Mouse (Mus musculus): ENCODE results near the gene Slc35f6. TPM values are rescaled to one million over a fixed set of nuclear protein-coding genes. Genes with fewer than 3 reads are reported as not detected.

Gene Slc35f6
- polyA plus RNA-seq, 1 experiment from 2014 or later, result 24.4 TPM

- H3K27ac ChIP-seq (replicated peaks), result no peak overlapping the region
- 87% methylated on average over 8 of the region's 8 CpGs for WGBS
- peaks cover 20% of the 10 kb centered on the region for H3K4me1 ChIP-seq
Measured at GRCm38 (mm10) chr5:30613242-30613641, 34.5 kb upstream of the Slc35f6 start.

GRCm38 (mm10) chr5:30614221-30614620, 33.5 kb upstream of the Slc35f6 start:
- H3K4me1 ChIP-seq, result peaks cover 20% of the 10 kb centered on the region
- H3K4me3 ChIP-seq, result no peak overlapping the region
- 0 out of 2 replicates have a peak overlapping the region, but pooled peaks have one; percentile 30 for H3K27ac ChIP-seq (replicated peaks)
- H3K36me3 ChIP-seq (replicated peaks), result no peaks in the 10 kb centered on the region
- 23% methylated on average over 1 of the region's 1 CpGs for WGBS
- no peak for DNase-seq (ENCODE audit: low spot score)
- peaks cover 23% of the 10 kb centered on the region for H3K27me3 ChIP-seq (replicated peaks; ENCODE audit: low read depth, poor library complexity, severe bottlenecking)
- no peaks in the 10 kb centered on the region for H3K9me3 ChIP-seq

More at GRCm38 (mm10) chr5:30613242-30613641, 34.5 kb upstream of the Slc35f6 start:
- peaks cover 20% of the 10 kb centered on the region for H3K27me3 ChIP-seq (replicated peaks; ENCODE audit: low read depth, poor library complexity, severe bottlenecking)
- no peak for DNase-seq (ENCODE audit: low spot score)
- H3K4me3 ChIP-seq, result no peak overlapping the region
- no peaks in the 10 kb centered on the region for H3K9me3 ChIP-seq
- no peaks in the 10 kb centered on the region for H3K36me3 ChIP-seq (replicated peaks)

GRCm38 (mm10) chr5:30615416-30615815, 32.3 kb upstream of the Slc35f6 start:
- 41% methylated on average over 6 of the region's 6 CpGs for WGBS
- H3K36me3 ChIP-seq (replicated peaks), result no peaks in the 10 kb centered on the region

GRCm38 (mm10) chr5:30615819-30616218, 31.9 kb upstream of the Slc35f6 start:
- no peaks in the 10 kb centered on the region for H3K9me3 ChIP-seq
- no peak overlapping the region for H3K4me3 ChIP-seq
- peaks cover 20% of the 10 kb centered on the region for H3K4me1 ChIP-seq
- 86% methylated on average over 4 of the region's 4 CpGs for WGBS
- peaks cover 31% of the 10 kb centered on the region for H3K27me3 ChIP-seq (replicated peaks; ENCODE audit: low read depth, poor library complexity, severe bottlenecking)
- no peak overlapping the region for H3K27ac ChIP-seq (replicated peaks)
- no peak for DNase-seq (ENCODE audit: low spot score)
- H3K36me3 ChIP-seq (replicated peaks), result no peaks in the 10 kb centered on the region

More at GRCm38 (mm10) chr5:30615416-30615815, 32.3 kb upstream of the Slc35f6 start:
- DNase-seq (ENCODE audit: low spot score), result no peak
- Histone ChIP-seq H3K27me3 (replicated peaks; ENCODE audit: low read depth, poor library complexity, severe bottlenecking) (peaks cover 27% of the 10 kb centered on the region), H3K4me3 (no peak overlapping the region), H3K27ac (replicated peaks) (no peak overlapping the region), H3K9me3 (no peaks in the 10 kb centered on the region), H3K4me1 (peaks cover 20% of the 10 kb centered on the region)

GRCm38 (mm10) chr5:30616644-30617043, 31.1 kb upstream of the Slc35f6 start:
- Histone ChIP-seq H3K27me3 (replicated peaks; ENCODE audit: low read depth, poor library complexity, severe bottlenecking) (peaks cover 40% of the 10 kb centered on the region), H3K27ac (replicated peaks) (no peak overlapping the region), H3K4me3 (no peak overlapping the region), H3K9me3 (no peaks in the 10 kb centered on the region), H3K36me3 (replicated peaks) (no peaks in the 10 kb centered on the region), H3K4me1 (peaks cover 20% of the 10 kb centered on the region)
- 44% methylated on average over 3 of the region's 3 CpGs for WGBS
- DNase-seq (ENCODE audit: low spot score), result no peak

GRCm38 (mm10) chr5:30617357-30617756, 30.4 kb upstream of the Slc35f6 start:
- H3K36me3 ChIP-seq (replicated peaks), result no peaks in the 10 kb centered on the region
- H3K4me3 ChIP-seq, result no peak overlapping the region
- H3K9me3 ChIP-seq, result no peaks in the 10 kb centered on the region
- no peak for DNase-seq (ENCODE audit: low spot score)
- H3K27ac ChIP-seq (replicated peaks), result no peak overlapping the region
- WGBS, result 31% methylated on average over 3 of the region's 3 CpGs
- peaks cover 47% of the 10 kb centered on the region for H3K27me3 ChIP-seq (replicated peaks; ENCODE audit: low read depth, poor library complexity, severe bottlenecking)
- H3K4me1 ChIP-seq, result peaks cover 27% of the 10 kb centered on the region

- H3K27me3 ChIP-seq (replicated peaks; ENCODE audit: low read depth, poor library complexity, severe bottlenecking), result peaks cover 52% of the 10 kb centered on the region
- H3K36me3 ChIP-seq (replicated peaks), result no peaks in the 10 kb centered on the region
- 35% methylated on average over 11 of the region's 11 CpGs for WGBS
Measured at GRCm38 (mm10) chr5:30617851-30618250, 29.9 kb upstream of the Slc35f6 start.

GRCm38 (mm10) chr5:30618376-30619003, 29.2 kb upstream of the Slc35f6 start:
- H3K4me1 ChIP-seq, result peaks cover 36% of the 10 kb centered on the region
- no peak overlapping the region for H3K4me3 ChIP-seq
- no peaks in the 10 kb centered on the region for H3K36me3 ChIP-seq (replicated peaks)
- H3K27me3 ChIP-seq (replicated peaks; ENCODE audit: low read depth, poor library complexity, severe bottlenecking), result peaks cover 58% of the 10 kb centered on the region
- no peak overlapping the region for H3K27ac ChIP-seq (replicated peaks)
- H3K9me3 ChIP-seq, result no peaks in the 10 kb centered on the region
- 83% methylated on average over 8 of the region's 8 CpGs for WGBS
- DNase-seq (ENCODE audit: low spot score), result no peak

More at GRCm38 (mm10) chr5:30617851-30618250, 29.9 kb upstream of the Slc35f6 start:
- Histone ChIP-seq H3K9me3 (no peaks in the 10 kb centered on the region), H3K4me3 (no peak overlapping the region), H3K27ac (replicated peaks) (no peak overlapping the region), H3K4me1 (peaks cover 32% of the 10 kb centered on the region)
- DNase-seq (ENCODE audit: low spot score), result no peak

- Histone ChIP-seq H3K36me3 (replicated peaks) (no peaks in the 10 kb centered on the region), H3K27ac (replicated peaks) (no peak overlapping the region), H3K27me3 (replicated peaks; ENCODE audit: low read depth, poor library complexity, severe bottlenecking) (peaks cover 65% of the 10 kb centered on the region), H3K9me3 (no peaks in the 10 kb centered on the region), H3K4me3 (no peak overlapping the region), H3K4me1 (peaks cover 35% of the 10 kb centered on the region)
- DNase-seq (ENCODE audit: low spot score), result no peak
- WGBS, result 75% methylated on average over 2 of the region's 2 CpGs
Measured at GRCm38 (mm10) chr5:30619211-30619610, 28.5 kb upstream of the Slc35f6 start.

GRCm38 (mm10) chr5:30620567-30620966, 27.2 kb upstream of the Slc35f6 start:
- Histone ChIP-seq H3K9me3 (no peaks in the 10 kb centered on the region), H3K4me1 (peaks cover 33% of the 10 kb centered on the region), H3K27ac (replicated peaks) (no peak overlapping the region), H3K36me3 (replicated peaks) (no peaks in the 10 kb centered on the region), H3K4me3 (no peak overlapping the region), H3K27me3 (replicated peaks; ENCODE audit: low read depth, poor library complexity, severe bottlenecking) (peaks cover 73% of the 10 kb centered on the region)
- DNase-seq (ENCODE audit: low spot score), result no peak
- WGBS, result 97% methylated on average over 20 of the region's 20 CpGs

GRCm38 (mm10) chr5:30621211-30621790, 26.4 kb upstream of the Slc35f6 start:
- Histone ChIP-seq H3K9me3 (no peaks in the 10 kb centered on the region), H3K4me3 (no peak overlapping the region), H3K27me3 (replicated peaks; ENCODE audit: low read depth, poor library complexity, severe bottlenecking) (peaks cover 71% of the 10 kb centered on the region), H3K36me3 (replicated peaks) (no peaks in the 10 kb centered on the region), H3K27ac (replicated peaks) (no peak overlapping the region), H3K4me1 (peaks cover 33% of the 10 kb centered on the region)
- 89% methylated on average over 9 of the region's 9 CpGs for WGBS
- no peak for DNase-seq (ENCODE audit: low spot score)

- H3K4me3 ChIP-seq, result peak overlapping the region; percentile 64
Measured at GRCm38 (mm10) chr5:30621844-30622176, 25.9 kb upstream of the Slc35f6 start.

GRCm38 (mm10) chr5:30622177-30622840, 25.4 kb upstream of the Slc35f6 start:
- peaks cover 71% of the 10 kb centered on the region for H3K27me3 ChIP-seq (replicated peaks; ENCODE audit: low read depth, poor library complexity, severe bottlenecking)
- H3K36me3 ChIP-seq (replicated peaks), result no peaks in the 10 kb centered on the region
- peak; percentile 65 for DNase-seq (ENCODE audit: low spot score)
- WGBS, result 3% methylated on average over 69 of the region's 69 CpGs
- peaks cover 30% of the 10 kb centered on the region for H3K4me1 ChIP-seq
- H3K4me3 ChIP-seq, result peak overlapping the region; percentile 64
- no peaks in the 10 kb centered on the region for H3K9me3 ChIP-seq
- H3K27ac ChIP-seq (replicated peaks), result peak overlapping the region; percentile 78

More at GRCm38 (mm10) chr5:30621844-30622176, 25.9 kb upstream of the Slc35f6 start:
- peaks cover 30% of the 10 kb centered on the region for H3K4me1 ChIP-seq
- WGBS, result 48% methylated on average over 22 of the region's 22 CpGs
- H3K36me3 ChIP-seq (replicated peaks), result no peaks in the 10 kb centered on the region
- H3K27ac ChIP-seq (replicated peaks), result no peak overlapping the region; the same call in 1 of the 2 replicates
- DNase-seq (ENCODE audit: low spot score), result no peak
- peaks cover 71% of the 10 kb centered on the region for H3K27me3 ChIP-seq (replicated peaks; ENCODE audit: low read depth, poor library complexity, severe bottlenecking)
- H3K9me3 ChIP-seq, result no peaks in the 10 kb centered on the region
